Mouse (Mus musculus): Measurements from ENCODE around the gene St7.

DNA sequence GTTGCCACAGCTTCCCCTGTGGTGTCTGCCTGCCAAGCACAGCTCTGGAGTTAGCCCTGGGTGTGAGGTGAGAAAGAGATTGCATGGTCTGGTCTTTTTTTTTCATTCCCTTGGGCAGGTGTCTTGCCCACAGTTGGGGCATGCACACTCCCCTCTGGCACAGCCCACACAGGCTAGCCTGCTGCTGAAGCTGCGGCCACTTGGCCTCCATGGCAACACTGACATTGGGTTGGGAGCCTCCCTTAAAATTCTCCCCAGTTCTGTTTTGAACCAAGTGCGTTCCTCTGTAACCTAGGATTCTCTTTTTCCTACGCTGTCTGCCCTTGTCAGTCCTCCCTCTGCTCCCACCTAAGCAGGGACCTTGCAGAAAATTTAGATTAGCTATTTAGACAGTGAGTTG, 213.0 kb downstream of the St7 start:
- TF ChIP-seq EP300 (IDR thresholded peaks at IDR 0.05) (no peak), CTCF (IDR thresholded peaks at IDR 0.05) (no peak)

All from lung, postnatal 0 days (tissue).